In the genomic region with DNA sequence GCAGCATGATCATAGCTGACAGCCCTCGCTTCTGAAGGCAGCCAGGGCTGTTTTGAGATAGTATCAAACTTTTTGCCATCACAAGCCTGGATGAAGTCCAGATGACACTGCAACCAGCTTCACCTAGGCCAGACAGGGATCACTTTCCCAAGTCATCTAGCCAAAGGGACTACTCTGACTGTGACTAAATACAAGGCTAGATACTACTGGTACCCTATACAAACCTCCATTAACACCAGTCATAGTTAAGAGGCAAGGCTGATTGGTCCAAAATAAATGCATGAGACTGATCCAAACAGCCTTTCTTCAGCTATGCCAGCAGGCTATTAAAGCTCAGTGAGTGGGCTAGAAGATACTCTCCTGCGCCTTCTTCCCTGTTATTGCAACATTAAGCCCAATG, we compare ENCODE assay signal across 35 mouse cellular contexts.
"Had no signal": no experiment of that assay in that cellular context is flagged by ENCODE, and none has a peak within 500 bp of the region (broad histone marks: within the 10 kb centered on the region; RNA-seq: fewer than 3 reads in every experiment).

No protein-coding gene starts in this region.

- H3K9me3 ChIP-seq: heart, embryonic 10.5 days; heart, embryonic 13.5 days; heart, embryonic 15.5 days; hindbrain, embryonic 10.5 days; hindbrain, embryonic 12.5 days; hindbrain, embryonic 13.5 days; hindbrain, embryonic 15.5 days; intestine, embryonic 15.5 days; kidney, embryonic 15.5 days had no signal

- ATAC-seq: hindbrain, embryonic 16.5 days; hindbrain, postnatal 0 days; inflammation-experienced regulatory T-cells, adult 6 months; intestine, embryonic 15.5 days; intestine, embryonic 16.5 days; intestine, postnatal 0 days had no signal

- H3K27ac ChIP-seq: heart, embryonic 10.5 days; heart, embryonic 13.5 days; heart, embryonic 15.5 days; hindbrain, embryonic 10.5 days; hindbrain, embryonic 12.5 days; hindbrain, embryonic 13.5 days; hindbrain, embryonic 14.5 days; hindbrain, embryonic 15.5 days; hindbrain, postnatal 0 days; intestine, embryonic 15.5 days; kidney, embryonic 15.5 days; kidney, postnatal 0 days; layer of hippocampus, adult 2 months had no signal

- DNase-seq: heart, postnatal 10 days; heart, postnatal 14 days; heart, postnatal 36 days; heart, postnatal 4 days; kidney, adult 11 months; kidney, adult 18-20 months; kidney, adult 2 months; kidney, adult 8-10 months; kidney, adult 9 months; kidney, postnatal 10 days; kidney, postnatal 14 days; kidney, postnatal 25 days; kidney, postnatal 36 days; kidney, postnatal 4 days; layer of hippocampus, adult 9-11 months; layer of hippocampus, postnatal 36 days had no signal

- H3K4me2 ChIP-seq: heart, embryonic 11.5 days; heart, embryonic 12.5 days; heart, embryonic 13.5 days; heart, embryonic 15.5 days; hindbrain, embryonic 12.5 days; hindbrain, embryonic 13.5 days; hindbrain, embryonic 14.5 days; hindbrain, embryonic 15.5 days; intestine, embryonic 15.5 days; kidney, embryonic 15.5 days had no signal

- H3K4me1 ChIP-seq: heart, embryonic 10.5 days; heart, embryonic 12.5 days; heart, embryonic 13.5 days; heart, embryonic 15.5 days; hindbrain, embryonic 10.5 days; hindbrain, embryonic 12.5 days; hindbrain, embryonic 13.5 days; hindbrain, embryonic 15.5 days; intestine, embryonic 15.5 days; kidney, embryonic 15.5 days had no signal

- H3K9ac ChIP-seq: heart, embryonic 12.5 days; heart, embryonic 13.5 days; heart, embryonic 15.5 days; hindbrain, embryonic 12.5 days; hindbrain, embryonic 13.5 days; hindbrain, embryonic 14.5 days; hindbrain, embryonic 15.5 days; intestine, embryonic 15.5 days; kidney, embryonic 15.5 days had no signal

- H3K4me3 ChIP-seq: heart, embryonic 10.5 days; heart, embryonic 12.5 days; heart, embryonic 13.5 days; heart, embryonic 15.5 days; hindbrain, embryonic 10.5 days; hindbrain, embryonic 12.5 days; hindbrain, embryonic 13.5 days; hindbrain, embryonic 15.5 days; intestine, embryonic 15.5 days; kidney, embryonic 15.5 days; layer of hippocampus, adult 2 months had no signal

- H3K27me3 ChIP-seq: heart, embryonic 12.5 days; heart, embryonic 13.5 days; heart, embryonic 15.5 days; hindbrain, embryonic 12.5 days; hindbrain, embryonic 13.5 days; hindbrain, embryonic 15.5 days; intestine, embryonic 15.5 days; kidney, embryonic 15.5 days had no signal
